Mouse (Mus musculus) skeletal muscle tissue, adult 2 months (tissue): ENCODE results near the gene Phc2.
A peak's percentile ranks its signal among the peaks of the same experiment; 100 is the strongest.
"Not testable (repeated sequence)": the region's sequence is repeated elsewhere in the genome, so short reads cannot be mapped to it uniquely, and the experiment has no call there.

Experiments
- DNase-seq: peaks from one replicate; pipeline ENCODE4 v3.0.0-alpha.2; 2012; ENCODE audit warnings: low read depth, low spot score

Phc2 gene

DNA sequence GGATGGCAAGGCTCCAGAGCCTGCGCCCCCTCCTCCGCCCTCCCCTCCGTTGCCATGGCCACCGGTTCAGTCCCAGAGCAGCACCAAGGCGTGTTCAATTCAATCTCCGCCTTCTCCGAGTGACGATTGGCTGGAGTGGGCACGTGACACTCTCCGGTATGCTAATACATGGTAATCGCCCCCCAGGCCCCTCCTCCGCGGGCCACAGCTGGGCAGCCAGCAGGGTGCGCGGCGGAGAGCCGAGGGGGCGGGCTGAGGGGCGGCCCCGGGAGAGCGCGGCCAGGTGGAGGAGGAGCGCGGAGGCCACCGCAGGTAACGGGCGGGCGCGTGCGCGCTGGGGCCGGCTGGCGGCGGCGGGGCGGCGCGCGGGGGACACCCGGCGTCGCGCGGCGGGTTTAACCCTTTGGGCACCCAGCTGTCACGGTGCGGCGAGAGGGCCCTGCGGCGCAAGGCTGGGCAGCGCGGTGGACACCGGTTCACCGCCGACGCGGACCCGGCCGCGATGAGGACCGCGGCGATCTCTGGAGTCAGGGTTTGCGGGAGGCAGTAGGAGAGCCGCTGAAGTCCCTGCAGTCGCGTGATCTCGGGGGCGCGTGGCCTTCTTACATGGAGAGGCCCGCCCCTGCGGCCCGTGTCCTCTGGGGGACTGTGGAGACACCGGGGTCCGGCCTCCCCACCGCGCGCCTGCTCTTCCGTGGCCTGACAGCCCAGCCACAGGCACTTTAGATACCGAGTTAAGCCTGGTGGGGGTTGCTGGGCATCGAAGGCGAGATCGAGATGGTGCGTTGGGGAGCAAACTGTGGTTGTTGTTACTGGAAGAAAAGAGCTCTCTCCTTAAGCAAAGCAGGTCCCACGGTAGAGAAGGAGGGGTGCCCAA lies at the start of gene Phc2:
Gene Phc2 (plus strand): TSS at position 198 of the 877 bp plus-strand sequence.
- DNase-seq, result peak; percentile 81

DNA sequence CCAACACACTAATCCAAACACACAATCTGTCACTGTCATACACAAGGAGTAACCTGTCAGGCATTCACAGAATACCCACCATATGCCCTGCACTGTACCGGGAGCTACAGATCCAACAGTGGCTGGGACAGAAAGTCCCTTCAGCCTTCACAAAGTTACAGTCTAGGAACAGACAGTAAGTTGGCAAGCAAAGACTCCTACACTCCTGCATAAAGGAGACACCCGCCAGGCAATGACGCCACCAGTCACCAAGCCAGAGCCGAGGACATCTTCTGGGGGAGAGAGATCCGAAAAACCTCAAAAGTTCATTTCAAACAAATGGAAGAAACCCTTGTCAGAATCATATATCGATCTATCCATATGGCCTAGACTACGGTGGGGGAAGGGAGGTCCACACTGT lies 47.9 kb upstream of the Phc2 start:
- no peak for DNase-seq

DNA sequence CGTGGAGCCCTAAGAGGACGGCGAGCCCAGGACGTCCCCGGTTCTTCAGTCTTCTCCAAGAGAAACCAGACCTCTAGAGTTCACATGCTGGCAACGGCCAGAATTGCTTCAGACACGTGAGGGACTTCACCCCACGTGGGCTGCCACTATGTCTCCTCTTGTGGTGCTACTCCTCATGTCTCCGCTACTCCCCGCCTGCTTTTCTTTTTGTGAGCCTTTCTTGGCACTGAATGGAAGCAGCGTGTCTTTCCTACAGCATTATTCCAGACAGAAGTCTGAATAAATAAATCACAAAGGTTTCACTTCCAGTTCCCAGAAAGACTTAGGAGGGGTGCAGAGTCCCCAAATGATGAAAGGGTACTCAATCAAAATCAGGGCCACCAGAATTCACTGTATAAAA lies 46.8 kb upstream of the Phc2 start:
- DNase-seq, result no peak

DNA sequence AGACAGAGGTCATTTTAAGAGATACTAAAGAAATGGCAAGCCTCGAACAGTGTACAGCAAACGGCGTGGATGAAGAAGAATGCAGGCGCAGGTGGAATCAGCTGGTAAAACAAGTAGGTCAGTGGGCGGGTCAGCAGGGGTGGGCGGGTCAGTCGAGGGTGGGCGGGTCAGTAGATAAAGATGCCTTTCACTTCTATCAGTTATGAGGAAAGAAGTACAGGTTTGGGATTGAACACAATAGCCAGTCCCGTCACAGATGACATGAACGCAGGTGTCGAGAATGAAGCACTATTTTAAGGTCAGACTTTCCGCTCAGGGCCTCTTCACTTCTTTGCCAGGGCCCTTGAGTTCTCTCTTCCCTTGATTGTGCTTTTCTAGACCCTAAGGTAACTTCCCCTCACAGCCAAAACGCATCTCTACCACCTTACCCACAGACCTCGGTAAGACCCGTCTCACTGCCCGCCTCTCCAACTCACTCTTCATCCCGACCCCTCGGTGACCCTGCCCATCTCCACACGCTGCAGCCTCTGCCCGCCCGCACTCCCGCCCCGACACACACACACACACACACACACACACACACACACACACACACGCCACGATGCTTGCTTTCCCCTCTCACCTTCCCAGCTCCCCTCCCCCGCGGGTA lies 45.1 kb upstream of the Phc2 start:
- no peak for DNase-seq

DNA sequence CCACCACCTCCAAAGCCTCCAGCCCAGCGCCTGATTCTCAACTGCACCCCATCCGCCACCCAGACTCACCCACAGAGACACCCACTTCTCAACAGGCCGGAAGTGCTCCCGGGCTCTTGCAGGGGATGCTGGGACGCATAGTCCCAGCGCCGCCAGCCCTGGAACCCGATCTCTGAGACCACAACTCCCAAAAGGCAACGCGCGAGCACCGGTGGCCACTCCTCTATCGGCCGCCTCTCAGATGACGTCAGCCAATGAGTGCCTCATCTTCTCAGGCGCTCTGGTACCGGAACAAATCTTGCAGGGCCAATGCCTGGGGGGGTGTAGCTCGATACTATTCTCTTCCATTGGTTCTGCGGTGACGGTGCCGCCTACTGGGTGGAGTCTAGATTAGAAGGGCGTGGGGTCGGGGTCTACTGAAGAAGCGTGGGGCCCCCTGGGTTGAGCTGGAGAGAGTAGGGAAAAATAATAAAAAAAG lies 44.5 kb upstream of the Phc2 start, which contains the start of gene Zscan20:
Gene Zscan20 (minus strand): TSS at position 174 of the 478 bp plus-strand sequence.
- peak; percentile 96 for DNase-seq

DNA sequence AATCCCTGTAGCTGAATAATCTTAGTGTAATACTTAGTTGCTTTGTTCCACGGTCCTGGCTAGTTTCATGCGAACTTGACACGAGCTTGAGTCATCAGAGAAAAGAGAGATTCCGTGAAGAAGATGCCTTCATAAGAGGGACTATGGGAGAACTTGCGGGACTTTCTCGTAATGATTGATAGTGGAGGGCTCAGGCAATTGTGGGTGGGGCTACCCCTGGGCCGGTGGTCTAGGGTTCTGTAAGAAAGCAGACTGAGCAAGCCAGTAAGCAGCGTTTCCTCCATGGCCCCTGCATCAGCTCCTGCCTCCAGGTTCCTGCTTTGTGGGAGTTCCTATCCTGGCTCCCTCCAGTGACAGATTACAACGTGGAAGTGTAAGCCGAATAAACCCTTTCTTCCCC lies 43.8 kb upstream of the Phc2 start:
- no peak for DNase-seq

DNA sequence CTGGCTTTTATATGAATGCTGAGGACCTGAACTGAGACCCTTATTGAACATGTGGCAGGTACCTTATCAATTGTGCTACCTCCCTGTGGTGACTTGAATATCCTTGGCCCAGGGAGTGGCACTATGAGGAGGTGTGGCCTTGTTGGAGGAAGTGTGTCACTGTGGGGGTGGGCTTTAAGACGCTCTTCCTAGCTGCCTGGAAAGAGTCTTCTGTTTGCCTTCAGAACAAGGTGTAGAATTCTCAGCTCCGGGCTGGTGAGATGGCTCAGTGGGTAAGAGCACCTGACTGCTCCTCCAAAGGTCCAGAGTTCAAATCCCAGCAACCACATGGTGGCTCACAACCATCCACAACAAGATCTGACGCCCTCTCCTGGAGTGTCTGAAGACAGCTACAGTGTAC lies 42.8 kb upstream of the Phc2 start:
- not testable (repeated sequence) for DNase-seq

DNA sequence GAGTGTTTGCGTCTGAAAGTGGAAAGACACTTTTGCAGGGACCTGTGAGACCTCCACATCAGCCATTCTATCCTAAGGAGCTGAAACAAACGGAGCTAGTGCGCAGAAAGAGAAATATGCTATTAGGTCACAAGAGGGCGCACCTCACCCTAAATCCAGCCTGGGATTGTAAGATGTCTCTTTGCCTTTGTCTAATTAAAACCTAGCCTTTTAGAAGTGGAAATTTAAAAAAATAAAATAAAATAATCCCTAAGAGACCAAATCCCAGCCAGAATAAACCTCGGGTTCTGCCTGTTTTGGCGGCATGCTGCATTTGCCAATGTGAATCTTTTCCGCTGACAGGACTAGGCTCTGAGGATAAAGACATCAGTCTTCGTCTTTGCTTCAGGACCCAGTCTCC lies 41.2 kb upstream of the Phc2 start:
- no peak for DNase-seq

DNA sequence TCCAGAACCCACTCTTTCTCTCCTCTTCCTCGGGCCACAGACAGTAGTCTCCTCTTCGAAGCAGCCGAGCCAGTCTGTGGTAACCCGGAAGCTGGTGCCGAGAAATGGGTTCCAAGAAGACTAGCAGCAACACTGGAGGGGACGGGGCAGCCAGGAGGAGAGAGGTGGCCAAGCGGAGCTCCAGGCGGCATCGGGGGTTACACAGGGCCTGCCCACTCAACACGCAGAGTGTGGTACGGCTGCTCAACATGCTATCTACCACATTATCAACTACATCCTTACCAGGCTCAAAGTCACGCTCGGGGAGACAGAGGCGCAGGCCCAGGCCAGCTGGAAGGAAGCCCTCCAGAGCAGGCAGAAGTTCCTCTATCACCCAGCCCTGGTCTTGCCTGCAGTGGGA lies 38.7 kb upstream of the Phc2 start:
- no peak for DNase-seq

DNA sequence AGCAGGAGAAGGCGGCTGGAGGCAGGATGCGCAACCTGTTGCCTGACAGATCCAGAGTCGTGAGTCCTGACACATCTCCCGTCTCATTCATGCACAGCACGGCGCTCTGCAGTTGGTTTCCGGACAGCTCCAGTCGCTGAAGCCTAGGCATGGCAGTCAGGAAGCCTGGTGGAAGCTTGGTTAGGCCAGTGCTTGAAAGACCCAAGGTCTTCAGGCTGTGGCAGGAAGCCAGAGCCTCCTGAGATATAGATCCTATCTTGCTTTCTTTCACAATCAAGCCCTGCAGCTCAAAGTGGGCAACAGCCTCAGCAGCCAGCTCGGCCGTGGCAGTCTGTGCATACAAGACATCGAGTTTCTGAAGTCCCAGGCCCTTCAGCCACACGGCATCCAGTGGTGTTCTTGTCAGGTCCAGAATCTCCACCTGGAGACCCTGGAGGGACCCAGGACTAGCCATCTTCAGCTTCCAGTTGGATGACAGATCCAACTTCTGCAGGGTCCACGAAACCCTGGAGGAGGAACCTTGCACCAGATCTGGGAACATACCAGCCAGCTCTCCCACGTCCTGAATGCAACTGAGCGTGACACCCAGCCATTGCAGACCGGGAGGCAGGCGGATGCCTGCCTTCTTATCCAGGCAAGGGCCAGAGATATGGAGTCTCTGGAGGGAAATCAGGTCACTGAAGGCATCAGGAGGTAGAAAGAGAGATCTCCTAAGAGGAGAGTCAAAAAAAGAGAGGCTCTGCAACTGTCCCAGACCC lies 37.0 kb upstream of the Phc2 start:
- DNase-seq, result no peak

DNA sequence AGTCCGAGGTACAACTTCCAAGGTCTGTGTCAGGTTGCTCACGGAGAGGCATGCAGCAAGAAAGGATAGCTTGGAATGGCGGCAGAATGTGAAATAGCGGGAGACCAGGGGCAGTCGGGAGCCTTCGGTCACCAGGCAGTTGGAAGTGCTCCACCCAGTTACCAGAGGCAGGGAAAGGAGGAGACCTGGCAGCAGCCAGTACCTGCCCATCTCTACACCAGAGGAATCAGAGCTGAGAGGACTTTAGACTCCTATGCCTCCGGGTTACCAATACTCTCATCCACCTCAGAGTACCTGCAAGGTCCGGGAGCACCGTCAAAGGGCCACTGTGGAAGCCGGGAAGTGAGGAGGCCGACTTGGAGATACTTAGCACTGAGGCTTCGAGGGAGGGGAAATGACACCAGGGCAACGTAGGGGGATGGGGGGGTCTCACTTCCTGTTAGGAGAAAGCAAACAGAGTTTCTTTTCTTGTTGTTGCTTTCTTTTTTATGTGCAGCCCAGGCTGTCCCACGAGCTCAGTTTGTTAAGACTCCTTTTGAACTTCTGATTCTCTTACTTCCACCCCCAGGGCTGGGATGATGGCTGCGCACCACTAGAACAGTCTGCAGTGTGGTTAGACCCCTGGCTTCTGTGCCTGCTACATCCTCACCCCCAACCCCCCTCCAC lies 36.1 kb upstream of the Phc2 start, which contains the start of gene Tlr12:
Gene Tlr12 (minus strand): TSS at position 374 of the 666 bp plus-strand sequence.
- DNase-seq, result no peak

DNA sequence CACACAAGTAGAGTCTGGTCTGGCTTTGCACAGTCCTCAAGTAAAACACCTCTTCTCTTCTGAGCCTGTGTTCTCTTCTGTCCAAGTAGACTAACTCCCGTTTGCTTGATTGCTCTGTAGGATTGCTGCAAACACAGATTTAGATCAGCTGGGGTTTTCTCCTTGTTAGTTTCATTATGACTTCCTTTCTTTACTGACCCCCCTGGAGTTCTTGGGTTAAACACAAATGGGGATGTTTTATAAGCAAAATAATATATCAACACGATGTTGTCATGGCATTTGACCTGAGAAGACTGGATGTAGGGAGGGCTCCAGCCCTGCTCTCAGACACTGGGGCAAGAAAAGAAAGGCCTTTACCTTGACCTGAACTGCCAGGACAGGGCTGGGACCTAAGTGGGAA lies 35.5 kb upstream of the Phc2 start:
- no peak for DNase-seq

DNA sequence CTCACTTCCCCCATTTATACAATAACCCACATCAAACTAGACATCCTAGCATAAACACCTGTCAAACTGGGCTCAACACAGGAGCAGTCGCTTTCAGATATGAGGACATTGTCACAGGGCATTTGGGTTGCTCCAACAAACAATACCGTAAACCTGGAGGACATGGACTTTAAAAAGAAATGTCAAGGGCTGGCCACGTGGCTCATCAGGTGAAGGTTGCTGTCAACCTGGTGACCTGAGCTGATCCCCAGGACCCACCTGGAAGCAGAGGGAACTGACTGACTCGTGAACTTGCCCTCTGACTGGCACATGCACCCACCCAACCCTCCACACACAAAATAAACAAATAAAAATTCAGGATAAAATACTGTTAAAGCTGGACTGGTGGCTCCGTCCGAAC lies 33.9 kb upstream of the Phc2 start:
- no peak for DNase-seq

DNA sequence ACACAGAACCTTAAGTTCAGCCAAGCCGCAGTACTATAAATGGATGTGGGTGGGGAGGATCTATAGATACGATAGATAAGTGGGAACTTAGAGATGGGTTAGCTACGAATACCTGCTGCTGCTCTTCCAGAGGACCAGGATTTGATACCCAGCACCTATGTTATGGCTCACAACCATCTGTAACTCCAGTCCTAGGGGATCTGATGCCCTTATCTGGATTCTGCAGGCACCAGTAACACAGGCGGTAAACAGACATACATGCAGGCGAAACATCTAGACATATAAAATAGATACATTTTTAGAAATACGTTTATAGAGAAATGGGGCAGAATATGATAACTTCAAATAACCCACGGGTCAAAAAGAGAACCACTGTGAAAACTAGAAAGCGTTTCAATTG lies 33.4 kb upstream of the Phc2 start:
- DNase-seq, result no peak

DNA sequence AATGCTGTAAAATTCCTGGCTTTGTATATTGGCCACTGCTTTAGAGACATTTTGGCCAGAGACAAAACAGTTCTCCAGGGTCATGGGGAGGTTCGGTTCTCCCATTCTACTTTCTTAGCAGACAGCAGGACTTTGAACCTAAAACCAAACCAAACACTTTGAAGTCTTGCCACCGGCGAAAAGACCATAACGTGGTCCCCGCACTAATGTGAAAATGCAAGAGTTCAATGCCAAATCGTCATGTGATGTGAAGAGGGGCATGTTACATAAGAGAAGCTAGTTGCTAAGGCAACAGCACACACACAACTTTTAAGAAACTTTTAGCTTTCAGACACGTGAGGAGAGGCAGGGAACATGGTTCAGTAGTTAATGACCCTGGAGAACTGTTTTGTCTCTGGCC lies 19.1 kb upstream of the Phc2 start:
- no peak for DNase-seq

DNA sequence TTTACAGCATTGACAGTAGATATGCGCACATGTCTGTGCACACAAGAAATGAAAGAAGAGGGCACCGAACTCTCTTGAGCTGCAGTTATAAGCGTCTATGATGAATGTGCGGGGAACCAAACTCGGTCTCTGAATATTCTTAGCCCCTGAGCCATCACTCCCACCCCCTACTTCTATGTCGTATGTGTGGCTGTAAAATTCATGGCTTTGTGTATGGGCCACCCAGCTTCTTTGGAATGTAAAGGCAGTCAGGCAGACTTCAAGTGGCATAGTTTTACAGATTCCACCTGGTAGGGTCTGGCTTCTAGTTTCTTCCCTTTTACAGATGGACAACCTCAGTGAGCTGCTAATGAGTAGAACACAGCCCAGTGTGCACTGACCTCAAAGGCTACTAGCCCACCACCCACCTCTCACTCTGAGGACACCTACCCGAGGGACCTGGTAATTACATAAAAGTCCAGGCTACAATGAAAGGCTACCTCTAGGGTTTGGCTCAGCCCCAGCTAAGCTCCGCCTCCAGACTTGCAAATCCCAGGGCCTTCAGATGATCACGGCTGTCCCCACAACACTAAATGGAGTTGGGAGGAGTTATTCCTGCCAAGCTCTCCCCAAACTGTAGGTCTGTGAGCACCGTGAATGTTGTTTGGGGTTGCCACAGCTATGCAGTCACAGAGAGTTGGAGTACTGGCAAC lies 18.5 kb upstream of the Phc2 start:
- no peak for DNase-seq

DNA sequence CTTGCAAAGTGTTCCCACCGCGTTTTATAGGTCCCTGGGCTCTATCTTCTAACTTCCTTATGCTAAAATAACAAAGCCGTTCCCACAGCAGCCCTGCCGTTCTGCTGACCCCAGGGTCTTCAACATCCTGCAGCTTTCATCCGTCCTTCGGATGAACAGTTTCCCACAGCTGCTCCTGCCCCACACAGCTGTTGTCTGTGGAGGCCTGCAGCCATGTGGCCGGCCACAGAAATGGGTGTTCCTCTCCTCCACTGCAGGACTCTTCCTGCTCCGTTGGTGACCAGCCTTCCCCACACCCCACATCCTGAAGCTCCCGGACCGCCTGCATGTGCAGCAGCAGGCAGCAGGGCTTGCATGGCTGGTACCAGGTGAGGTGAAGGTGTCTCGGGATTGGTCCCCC lies 17.3 kb upstream of the Phc2 start:
- DNase-seq, result no peak

DNA sequence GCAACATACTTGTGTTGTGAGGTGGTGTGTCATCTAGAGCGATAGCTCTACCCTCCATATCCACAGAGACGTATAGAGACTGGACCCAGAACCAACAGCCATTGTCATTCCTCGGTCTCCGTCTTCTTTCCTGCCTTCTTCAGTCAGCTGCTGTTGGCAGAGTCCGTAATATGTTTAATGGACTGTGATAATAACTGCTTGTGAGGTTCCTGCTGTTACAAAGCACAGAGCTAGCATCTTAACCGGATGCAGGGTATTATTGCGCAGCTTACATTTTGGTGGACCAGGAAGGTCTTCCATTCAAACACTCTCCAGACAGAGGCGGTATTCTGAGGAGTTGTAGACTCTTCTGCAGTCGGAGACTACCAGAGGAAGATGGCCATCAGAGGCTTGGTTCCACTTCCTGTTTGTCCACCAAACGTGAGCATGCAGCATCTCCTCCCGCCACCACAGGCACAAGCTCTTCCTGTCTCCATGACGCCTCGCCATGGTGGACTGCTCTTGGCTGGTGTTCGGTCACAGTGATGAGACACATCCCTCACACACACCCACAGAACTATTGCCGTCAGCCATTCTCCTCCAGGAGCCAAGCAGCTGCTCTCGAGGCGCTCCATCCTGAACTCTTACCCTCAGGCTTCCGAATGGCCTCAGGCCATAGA lies 16.1 kb upstream of the Phc2 start:
- no peak for DNase-seq

DNA sequence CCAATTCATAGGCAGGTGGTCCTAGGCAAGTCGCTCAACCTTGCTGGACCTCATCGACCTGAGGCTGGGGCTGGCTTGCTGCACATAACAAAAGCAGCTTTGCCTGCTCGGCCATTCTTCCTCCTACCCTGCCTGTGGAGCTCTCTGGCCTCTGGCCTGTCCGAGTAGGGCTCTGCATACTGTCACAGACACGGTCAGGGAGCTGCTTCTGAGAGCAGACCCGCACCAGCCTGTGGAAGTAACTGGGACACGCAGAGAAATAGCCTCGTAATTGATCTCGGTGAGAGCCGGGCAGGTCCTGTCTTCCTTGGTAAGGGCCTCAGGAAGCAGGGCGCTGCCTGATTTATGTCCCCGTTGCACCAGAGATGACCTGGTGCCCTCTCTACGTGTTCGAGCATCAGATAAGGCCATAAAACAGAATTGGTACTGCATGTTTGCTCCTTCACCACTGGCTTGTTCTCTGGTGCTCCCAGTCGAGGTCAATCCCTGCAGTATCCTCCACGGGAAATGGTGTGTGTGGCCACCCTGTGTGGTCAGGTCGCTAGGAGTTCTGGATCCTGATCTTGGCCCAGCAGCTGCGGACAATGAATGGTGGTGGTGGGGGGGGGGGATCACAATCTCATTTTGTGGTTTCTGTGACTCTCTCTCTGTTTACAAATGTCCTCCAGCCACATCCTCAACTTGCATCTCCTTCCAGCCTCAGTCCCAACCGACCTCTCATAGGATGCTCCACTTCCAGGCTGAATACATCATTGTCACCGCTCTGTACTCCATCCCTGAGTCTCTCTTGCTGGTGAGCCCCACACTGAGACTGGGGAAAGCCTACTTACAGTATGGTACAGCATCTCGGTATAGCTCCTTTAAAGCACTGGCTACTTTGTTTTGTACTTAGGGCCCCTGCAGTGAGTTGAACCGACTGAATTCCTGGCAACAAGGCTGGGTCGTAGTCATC lies 12.5 kb upstream of the Phc2 start:
- no peak for DNase-seq
